Mouse (Mus musculus) c-Kit-negative CD71-positive TER-119-positive erythroid progenitor cells, embryonic 14.5 days (primary cell): ENCODE results near the gene Fcgrt.

ENCODE experiments used
- DNase-seq: peaks from one replicate; pipeline ENCODE4 v3.0.0-alpha.2; 2013; ENCODE audit warnings: low read depth, low spot score

The Fcgrt gene

GRCm38 (mm10) chr7:45083300-45083890 lies 20.3 kb downstream of the Fcgrt start:
- DNase-seq: no peak

- DNase-seq: no peak
These were observed 21.0 kb downstream of the Fcgrt start for GRCm38 (mm10) chr7:45082401-45083299.

- no peak for DNase-seq
These were observed 22.6 kb downstream of the Fcgrt start for GRCm38 (mm10) chr7:45081016-45081415.

- peak; percentile 68 for DNase-seq
These were observed 23.8 kb downstream of the Fcgrt start for GRCm38 (mm10) chr7:45079856-45080255.

- DNase-seq: peak; percentile 49
These were observed 25.1 kb downstream of the Fcgrt start for GRCm38 (mm10) chr7:45078513-45078912.

- no peak for DNase-seq
These were observed 25.8 kb downstream of the Fcgrt start for GRCm38 (mm10) chr7:45077829-45078228.

GRCm38 (mm10) chr7:45077322-45077721 lies 26.3 kb downstream of the Fcgrt start:
- no peak for DNase-seq

GRCm38 (mm10) chr7:45076501-45076900 lies 27.1 kb downstream of the Fcgrt start:
- DNase-seq: no peak

- DNase-seq: no peak
These were observed 28.2 kb downstream of the Fcgrt start for GRCm38 (mm10) chr7:45075405-45075804.

GRCm38 (mm10) chr7:45073949-45074348 lies 29.7 kb downstream of the Fcgrt start:
- DNase-seq: no peak

- DNase-seq: no peak
These were observed 30.4 kb downstream of the Fcgrt start for GRCm38 (mm10) chr7:45073171-45073707.

GRCm38 (mm10) chr7:45072230-45072629 lies 31.4 kb downstream of the Fcgrt start:
- no peak for DNase-seq

- no peak for DNase-seq
These were observed 34.0 kb downstream of the Fcgrt start for GRCm38 (mm10) chr7:45069671-45070070.

- no peak for DNase-seq
These were observed 35.7 kb downstream of the Fcgrt start for GRCm38 (mm10) chr7:45068000-45068318.

GRCm38 (mm10) chr7:45067190-45067999 lies 36.3 kb downstream of the Fcgrt start:
- DNase-seq: no peak

GRCm38 (mm10) chr7:45062239-45062835 lies 41.3 kb downstream of the Fcgrt start, which contains the start of the genes Nosip and Prrg2:
Gene Nosip (plus strand): TSS chr7:45062429.
Gene Prrg2 (minus strand): TSS chr7:45062677.
- DNase-seq: peak; percentile 96

GRCm38 (mm10) chr7:45061532-45062075 lies 42.0 kb downstream of the Fcgrt start:
- DNase-seq: no peak

- no peak for DNase-seq
These were observed 43.0 kb downstream of the Fcgrt start for GRCm38 (mm10) chr7:45060632-45061122.

- no peak for DNase-seq
These were observed 44.8 kb downstream of the Fcgrt start for GRCm38 (mm10) chr7:45058607-45059571.

- no peak for DNase-seq
These were observed 46.7 kb downstream of the Fcgrt start for GRCm38 (mm10) chr7:45056972-45057348.
